Mouse (Mus musculus) brain, embryonic 14.5 days (tissue): ENCODE results near the gene H2-DMb1. TPM values are rescaled to one million over a fixed set of nuclear protein-coding genes. Genes with fewer than 3 reads are reported as not detected.

ENCODE experiments used
- DNase-seq: peaks from one replicate; pipeline ENCODE4 v3.0.0-alpha.2; 2011; ENCODE audit warnings: low read depth
- CTCF ChIP-seq: fragments of 200-500 bp; IDR thresholded peaks from 2 replicates; pipeline ENCODE4 v1.5.1; 2012; ENCODE audit warnings: inconsistent platforms, mild to moderate bottlenecking, moderate library complexity, borderline replicate concordance; ENCODE audit not compliant: insufficient read depth, insufficient read length; ENCODE audit errors: extremely low read depth
- POLR2A ChIP-seq: fragments of 200-500 bp; IDR thresholded peaks from 2 replicates; pipeline ENCODE4 v1.6.1; 2012; ENCODE audit warnings: mild to moderate bottlenecking, inconsistent platforms, borderline replicate concordance; ENCODE audit not compliant: poor library complexity, insufficient read depth, insufficient read length, severe bottlenecking; ENCODE audit errors: extremely low read depth
- polyA plus RNA-seq: library from polyadenylated mRNA; depleted of rRNA; stranded (reverse); fragments of >200 nt; gene quantifications from 2 replicates; pipeline ENCODE4 v1.2.3, GENCODE M21; 2012

H2-DMb1 gene
- polyA plus RNA-seq, 1 experiment = 1.1 TPM

DNA sequence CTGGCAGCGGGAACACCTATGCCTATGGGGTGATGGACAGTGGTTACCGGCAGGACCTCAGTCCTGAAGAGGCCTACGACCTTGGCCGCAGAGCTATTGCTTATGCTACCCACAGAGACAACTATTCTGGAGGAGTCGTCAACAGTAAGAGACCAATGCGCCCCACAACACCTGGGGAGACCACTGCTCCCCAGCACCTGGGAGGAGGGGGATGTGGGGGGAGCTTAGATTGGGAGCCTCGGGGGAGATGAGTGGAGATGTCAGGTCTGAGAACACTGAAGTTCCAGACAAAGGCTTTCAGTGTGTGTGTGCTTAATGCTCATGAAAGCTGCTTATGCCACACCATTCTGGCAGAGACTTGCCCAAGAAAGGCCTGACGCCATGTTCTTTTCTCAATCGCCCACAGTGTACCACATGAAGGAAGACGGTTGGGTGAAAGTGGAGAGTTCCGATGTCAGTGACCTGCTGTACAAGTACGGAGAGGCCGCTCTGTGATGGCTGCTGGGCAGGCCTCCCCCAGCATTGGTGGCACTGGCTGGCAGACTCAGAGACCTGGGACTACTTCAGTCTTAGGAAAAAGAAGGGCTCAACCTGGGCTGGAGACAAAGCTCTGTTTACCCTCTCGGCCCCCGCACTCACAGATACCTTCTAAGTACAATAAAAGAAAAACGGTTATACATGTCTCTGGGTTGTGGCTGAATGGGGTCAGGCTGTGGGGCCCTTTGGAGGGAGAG lies 48.1 kb downstream of the H2-DMb1 start:
- no peak for TF ChIP-seq CTCF
- TF ChIP-seq POLR2A = no peak
- DNase-seq = no peak

DNA sequence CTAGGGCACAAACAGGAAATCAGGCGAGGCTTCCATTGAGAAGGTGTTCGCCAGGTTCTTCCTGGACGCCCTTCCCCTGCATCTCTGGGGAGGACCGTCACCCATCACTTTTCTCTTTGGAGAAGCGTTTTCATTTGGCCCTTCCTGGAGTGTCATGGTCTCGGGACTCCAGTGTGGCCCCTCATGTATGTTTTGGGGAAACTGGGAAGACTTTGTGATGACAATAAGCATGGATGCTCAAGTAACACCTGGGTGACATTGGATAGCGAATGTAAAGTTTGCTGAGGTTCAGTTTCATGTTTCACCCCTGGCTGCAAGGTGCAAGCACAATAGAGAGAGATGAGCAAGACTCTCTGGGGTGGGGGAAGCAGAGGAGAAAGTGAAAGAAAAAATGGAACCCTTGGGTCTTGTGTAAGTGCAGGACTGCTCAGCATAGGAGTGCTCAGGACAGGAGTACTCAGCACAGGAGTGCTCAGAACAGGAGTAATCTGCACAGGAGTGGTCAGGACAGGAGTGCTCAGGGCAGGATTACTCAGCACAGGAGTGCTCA lies 48.7 kb downstream of the H2-DMb1 start:
- TF ChIP-seq CTCF = no peak
- TF ChIP-seq POLR2A = no peak
- DNase-seq = no peak

DNA sequence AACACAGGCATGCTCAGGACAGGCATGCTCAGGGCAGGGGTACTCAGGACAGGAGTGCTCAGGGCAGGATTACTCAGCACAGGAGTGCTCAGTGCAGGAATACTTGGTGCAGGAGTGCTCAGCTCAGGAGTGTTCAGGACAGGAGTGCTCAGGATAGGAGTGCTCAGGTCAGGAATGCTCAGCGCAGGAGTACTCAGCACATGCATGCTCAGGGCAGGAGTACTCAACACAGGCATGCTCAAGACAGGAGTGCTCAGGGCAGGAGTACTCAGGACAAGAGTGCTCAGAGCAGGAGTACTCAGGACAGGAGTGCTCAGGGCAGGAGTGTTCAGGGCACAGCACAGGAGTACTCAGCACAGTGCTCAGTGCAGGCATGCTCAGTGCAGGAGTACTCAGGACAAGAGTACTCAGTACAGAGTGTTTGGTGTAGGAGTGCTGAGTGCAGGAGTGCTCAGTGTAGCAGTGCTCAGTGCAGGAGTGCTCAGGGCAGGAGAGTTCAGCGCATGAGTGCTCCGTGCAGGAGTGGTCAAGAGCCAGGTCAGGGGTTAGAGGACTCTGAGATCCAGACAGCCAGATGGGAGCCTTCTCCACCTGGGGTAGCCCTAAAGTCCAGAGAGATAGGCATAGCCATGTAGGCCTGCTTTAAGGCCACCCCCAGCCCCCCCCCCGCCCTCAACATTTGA lies 50.0 kb downstream of the H2-DMb1 start:
- no peak for DNase-seq
- TF ChIP-seq POLR2A (no peak), CTCF (no peak)

DNA sequence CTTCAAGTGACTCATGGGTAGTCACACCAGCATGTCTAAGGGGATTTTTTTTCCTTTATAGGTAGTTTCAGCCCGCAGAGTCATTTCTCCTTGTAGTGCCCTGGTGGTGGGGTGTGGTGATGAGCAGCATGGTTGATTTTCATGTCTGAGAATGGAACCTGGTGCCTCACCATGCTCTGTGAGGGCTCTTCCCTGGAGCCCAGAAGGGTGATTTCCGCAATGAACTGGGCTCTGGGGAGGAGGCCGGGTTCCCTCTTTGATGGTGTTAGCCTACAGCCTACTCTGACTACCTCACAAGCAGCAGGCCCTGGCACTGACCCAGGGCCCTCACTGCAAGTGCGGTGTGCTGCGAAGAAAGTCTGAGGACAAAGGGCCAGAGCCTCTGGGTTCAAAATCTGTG lies 50.6 kb downstream of the H2-DMb1 start, which contains the start of gene Tap2:
TSS of gene Tap2 (plus strand) at position 84 of the 400 bp plus-strand sequence.
- TF ChIP-seq POLR2A = no peak
- TF ChIP-seq CTCF = no peak
- DNase-seq = no peak

DNA sequence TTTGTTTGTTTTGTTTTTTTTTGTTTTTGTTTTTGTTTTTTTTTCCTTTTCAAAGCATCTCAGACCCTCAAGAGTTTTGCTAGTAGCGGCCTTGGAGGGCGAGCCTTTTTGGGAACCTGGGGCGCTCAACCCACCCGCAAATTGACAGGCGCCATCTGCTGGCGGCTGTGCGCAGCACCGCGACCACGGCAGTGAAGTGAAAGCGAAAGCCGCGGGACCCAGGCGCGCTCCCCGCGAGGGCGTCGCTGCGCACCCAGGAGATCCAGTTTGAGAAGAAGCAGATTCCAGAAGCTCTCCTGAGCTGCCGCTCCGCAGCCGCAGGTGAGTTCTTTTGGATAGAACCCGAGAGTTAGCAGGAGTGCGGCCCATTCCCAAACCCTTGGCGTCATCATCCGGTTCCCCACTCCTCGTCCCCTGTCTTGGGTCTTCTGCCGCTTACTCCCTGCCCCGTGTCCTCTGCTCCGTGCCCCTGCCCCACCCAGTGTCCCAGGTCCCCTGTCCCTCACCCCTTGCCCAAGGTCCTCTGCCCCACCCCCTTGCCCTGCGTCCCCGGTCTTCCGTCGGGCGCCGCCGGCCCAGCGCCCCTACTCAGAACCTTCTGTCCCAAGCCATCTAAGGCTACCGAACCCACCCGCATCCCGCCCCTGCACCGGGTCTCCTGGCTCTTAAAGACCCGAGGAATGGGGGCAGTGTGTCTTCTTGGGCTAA lies 51.6 kb downstream of the H2-DMb1 start:
- TF ChIP-seq POLR2A (no peak), CTCF (peak; percentile 90)
- DNase-seq = peak; percentile 75

DNA sequence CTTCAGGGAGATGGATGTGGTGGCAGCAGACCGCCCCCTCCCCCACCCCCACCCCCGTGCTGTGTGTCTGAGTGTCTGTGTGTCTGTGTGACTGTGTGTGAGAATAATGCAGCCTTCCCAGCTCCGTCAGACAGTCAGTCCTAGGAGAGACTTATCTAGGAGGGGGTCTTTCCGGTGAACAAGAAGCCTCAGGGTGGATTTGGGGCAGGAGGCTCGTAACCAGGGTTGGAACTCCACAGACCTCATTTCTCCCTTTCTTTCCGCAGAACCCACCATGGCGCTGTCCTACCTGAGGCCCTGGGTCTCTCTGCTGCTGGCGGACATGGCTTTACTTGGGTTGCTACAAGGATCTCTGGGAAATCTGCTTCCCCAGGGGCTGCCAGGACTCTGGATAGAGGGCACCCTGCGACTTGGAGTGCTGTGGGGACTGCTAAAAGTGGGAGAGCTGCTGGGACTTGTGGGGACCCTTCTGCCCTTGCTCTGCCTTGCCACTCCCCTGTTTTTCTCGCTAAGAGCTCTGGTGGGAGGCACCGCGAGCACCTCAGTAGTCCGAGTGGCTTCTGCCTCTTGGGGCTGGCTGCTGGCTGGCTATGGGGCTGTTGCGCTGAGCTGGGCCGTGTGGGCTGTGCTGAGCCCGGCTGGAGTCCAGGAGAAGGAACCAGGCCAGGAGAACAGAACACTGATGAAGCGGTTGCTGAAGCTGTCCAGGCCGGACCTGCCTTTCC lies 52.3 kb downstream of the H2-DMb1 start:
- no peak for DNase-seq
- TF ChIP-seq POLR2A (no peak), CTCF (no peak)

DNA sequence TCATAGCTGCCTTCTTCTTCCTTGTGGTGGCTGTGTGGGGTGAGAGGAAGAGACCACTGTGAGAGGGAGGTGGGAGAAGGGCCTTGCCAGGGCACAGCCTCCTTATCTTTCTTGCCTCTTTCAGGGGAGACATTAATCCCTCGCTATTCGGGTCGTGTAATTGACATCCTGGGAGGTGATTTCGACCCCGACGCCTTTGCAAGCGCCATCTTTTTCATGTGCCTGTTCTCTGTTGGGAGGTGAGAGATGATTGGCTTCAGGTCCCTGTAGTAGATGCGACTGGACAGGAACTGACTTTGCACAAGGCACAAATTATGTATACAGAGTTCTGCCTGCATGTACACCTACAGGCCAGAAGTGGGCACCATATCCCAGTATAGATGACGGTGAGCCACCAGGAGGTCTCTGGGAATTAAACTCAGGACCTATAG lies 52.9 kb downstream of the H2-DMb1 start:
- TF ChIP-seq POLR2A (no peak), CTCF (peak; percentile 51; the same call in 1 of the 2 replicates)
- DNase-seq = peak; percentile 29

DNA sequence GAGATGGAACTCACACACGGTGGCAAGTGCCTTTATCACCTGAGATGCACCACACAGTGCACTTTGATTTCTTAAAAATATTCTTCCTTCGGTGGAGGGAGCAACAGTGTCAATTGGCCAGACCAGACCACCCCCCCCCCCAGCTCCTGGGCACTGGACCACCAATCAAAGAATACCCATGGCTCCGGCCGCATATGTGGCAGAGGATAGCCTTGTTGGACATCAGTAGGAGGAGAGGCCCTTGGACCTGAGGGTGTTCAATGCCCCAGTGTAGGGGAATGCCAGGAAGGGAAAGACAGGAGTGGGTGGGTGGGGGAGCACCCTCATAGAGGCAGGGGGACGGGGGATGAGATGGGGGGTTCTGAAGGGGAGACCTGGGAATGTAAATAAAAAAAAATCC lies 53.9 kb downstream of the H2-DMb1 start:
- TF ChIP-seq CTCF = no peak
- DNase-seq = no peak

DNA sequence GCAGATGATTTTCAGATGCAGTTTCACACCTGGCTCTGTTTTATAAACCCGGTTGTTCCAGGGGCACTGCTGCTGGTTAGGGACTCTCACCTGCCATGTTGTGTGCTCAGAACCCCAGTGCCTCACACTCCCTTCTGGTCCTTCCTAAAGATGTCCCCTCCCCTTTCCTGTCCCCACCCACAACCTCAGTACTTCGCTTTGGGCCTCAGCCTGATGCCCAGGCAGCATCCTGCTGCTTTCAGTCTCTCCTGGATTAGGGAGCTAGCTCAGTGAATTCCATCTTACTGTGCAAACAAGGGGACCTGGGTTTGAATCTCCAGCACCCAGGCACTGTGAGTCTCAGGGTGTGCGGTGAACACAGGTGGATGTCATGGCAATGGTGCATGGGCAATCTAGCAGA lies 54.6 kb downstream of the H2-DMb1 start:
- DNase-seq = no peak
- TF ChIP-seq CTCF = no peak
- no peak for TF ChIP-seq POLR2A

DNA sequence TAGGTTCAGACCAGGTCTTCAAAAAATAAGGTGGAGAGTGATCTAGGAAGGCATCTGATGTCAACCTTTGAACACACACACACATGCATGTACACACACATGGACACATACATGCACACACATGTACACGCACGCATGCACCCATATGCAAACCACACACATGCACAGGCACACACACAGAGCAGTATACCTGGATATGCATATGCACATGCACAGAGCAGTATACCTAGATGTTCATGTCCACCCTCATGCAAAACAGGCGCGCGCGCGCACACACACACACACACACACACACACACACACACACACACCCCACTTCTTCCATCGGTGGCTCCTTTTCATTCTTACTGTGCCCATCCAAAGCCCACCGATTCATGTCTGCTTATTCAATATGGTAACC lies 55.0 kb downstream of the H2-DMb1 start:
- TF ChIP-seq POLR2A (no peak), CTCF (no peak)

DNA sequence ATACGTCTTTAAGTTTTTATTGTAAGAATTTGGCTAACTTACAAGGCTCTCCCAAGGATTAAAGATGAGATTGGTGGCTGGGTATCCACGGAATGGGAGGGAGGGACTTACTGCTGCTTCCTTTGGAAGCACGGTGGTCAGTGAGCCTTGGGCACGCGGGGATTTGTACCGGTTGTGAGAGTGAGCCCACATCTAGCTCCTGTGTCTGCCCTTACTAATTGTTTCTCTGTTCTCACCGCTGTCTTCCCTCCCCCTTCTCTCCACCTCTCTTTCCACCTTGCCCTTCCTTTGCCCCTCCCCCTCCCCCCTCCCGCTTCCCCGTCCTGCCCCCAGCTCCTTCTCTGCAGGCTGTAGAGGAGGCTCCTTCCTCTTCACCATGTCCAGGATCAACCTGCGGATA lies 55.5 kb downstream of the H2-DMb1 start:
- no peak for DNase-seq
- TF ChIP-seq CTCF (no peak), POLR2A (no peak)

More for the DNA sequence above, 55.0 kb downstream of the H2-DMb1 start:
- DNase-seq = no peak
